Mouse (Mus musculus) gonadal fat pad, adult 2 months (tissue): ENCODE measurements around the gene Nt5m. TPM values are rescaled to one million over a fixed set of nuclear protein-coding genes. Genes with fewer than 3 reads are reported as not detected.
"Not testable (repeated sequence)": the region's sequence is repeated elsewhere in the genome, so short reads cannot be mapped to it uniquely, and the experiment has no call there.

ENCODE experiments used
- DNase-seq: peaks from one replicate; pipeline ENCODE4 v3.0.0-alpha.2; 2012; ENCODE audit warnings: low read depth
- polyA plus RNA-seq: library from polyadenylated mRNA; depleted of rRNA; stranded (reverse); fragments of >200 nt; gene quantifications from 2 replicates; pipeline ENCODE4 v1.2.3, GENCODE M21; 2012; rRNA removed

Nt5m gene
- polyA plus RNA-seq: 30.5 and 39.2 TPM in 2 replicates

GRCm38 (mm10) chr11:59839008-59839458 lies at the start of gene Nt5m:
Gene Nt5m, plus strand, starts transcription at chr11:59839447.
- no peak for DNase-seq

- no peak for DNase-seq
Observed at GRCm38 (mm10) chr11:59793390-59793789, 45.9 kb upstream of the Nt5m start.

GRCm38 (mm10) chr11:59800412-59800811 lies 38.8 kb upstream of the Nt5m start:
- DNase-seq: no peak

GRCm38 (mm10) chr11:59801881-59802280 lies 37.4 kb upstream of the Nt5m start:
- no peak for DNase-seq

- no peak for DNase-seq
Observed at GRCm38 (mm10) chr11:59803516-59803915, 35.7 kb upstream of the Nt5m start.

GRCm38 (mm10) chr11:59804409-59805110 lies 34.7 kb upstream of the Nt5m start:
- no peak for DNase-seq

DNA sequence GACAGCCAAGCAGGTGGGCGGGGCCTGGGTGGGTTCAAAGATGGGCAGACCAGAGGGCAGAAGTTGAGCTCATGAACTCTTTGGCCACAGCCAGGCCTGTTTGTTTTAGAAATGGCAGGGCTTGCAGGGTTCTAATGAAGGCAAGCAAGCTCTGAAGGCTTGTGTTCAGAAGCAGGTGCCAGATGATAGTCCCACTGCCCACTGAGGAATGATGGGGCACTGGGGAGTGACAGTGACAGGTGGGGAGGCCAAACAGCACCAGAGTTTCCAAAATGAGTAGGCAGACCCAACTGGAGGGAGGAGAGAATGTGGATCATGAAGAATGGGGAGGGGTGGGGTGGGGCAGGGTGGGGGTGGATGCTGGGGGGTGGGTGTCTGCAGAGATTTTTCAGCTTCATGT lies 34.0 kb upstream of the Nt5m start:
- DNase-seq: no peak

DNA sequence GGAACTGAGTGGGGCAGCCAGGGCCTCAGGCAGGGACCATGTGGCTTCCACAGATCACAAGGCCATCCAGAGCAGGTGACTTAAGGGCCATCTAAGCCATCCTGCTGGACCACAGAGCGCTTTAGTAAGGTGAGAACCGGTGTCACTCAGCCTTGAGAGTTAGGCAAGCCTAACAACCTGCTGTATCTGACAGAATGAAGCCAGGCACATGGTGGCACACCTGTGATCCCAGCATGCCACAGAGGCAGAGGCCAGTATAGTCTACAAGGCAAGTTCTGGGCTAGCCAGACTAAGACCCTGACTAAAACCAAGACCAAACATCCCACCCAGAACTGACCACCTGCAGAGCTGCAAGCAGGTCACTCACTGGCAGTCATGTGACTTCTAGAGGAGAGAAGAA lies 33.6 kb upstream of the Nt5m start:
- DNase-seq: no peak

DNA sequence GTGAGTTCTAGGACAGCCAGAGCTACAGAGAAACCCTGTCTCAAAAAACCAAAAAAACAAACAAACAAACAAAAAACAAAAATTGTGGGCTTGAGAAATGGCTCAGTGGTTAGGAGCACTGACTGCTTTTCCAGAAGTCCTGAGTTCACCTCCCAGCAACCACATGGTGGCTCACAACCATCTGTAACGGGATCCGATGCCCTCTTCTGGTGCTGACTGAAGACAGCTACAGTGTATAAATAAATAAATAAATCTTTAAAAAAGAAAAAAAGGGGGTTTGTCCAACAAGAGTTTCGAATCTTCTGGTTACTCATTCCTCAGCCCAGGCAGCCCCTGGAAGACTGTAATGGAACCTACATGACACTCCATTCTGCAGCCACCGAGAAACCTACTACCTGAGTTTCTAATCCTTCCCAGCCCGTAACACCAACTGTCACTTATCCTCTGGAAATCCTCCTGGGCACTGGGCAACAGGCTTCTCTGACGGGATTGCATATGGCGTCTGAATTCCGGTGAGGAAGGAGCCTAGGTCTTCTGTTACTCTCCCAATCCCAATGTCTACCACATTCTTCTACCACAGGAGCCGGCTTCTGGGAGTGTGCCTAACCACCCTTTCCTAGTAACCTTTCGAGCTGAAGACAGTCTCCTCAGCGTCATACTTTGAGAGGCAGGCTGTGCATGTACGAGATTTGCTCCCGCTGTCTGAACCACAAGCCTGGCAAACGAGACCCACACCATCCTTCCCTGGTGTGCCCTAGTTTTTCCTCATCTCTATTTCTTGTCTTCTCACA lies 30.9 kb upstream of the Nt5m start:
- DNase-seq: no peak

DNA sequence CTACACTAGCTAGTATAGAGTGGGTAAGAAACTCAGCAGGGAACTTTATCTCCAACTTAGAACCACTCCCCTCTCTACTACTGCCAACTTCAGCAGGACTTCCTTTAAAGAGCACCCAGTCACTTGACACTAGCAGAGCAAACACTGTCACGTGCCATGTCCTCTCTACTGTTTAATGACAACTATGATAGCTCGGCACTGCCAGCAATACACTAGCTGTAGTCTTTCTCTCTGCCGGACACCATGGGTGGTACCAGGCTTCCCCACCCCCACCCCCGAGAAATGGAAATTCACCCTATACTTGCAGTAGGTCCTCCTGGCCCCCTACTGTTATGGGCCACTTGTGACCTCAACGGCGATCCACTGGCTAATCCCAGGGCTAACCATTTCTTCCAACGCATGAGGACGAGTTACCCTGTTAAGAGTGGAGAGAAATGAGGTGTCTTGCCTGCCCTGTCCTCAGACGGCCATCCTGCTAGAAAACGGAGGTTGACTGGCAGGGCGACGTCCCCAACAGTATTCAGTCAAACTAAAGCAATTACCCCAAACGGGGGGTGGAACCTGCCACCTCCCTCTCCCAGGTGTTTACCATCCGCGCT lies 30.1 kb upstream of the Nt5m start:
- no peak for DNase-seq

GRCm38 (mm10) chr11:59809670-59810474 lies 29.4 kb upstream of the Nt5m start, which contains the start of gene Flcn:
Gene Flcn, minus strand, starts transcription at chr11:59810016.
- DNase-seq: no peak

GRCm38 (mm10) chr11:59810480-59811158 lies 28.6 kb upstream of the Nt5m start:
- no peak for DNase-seq

DNA sequence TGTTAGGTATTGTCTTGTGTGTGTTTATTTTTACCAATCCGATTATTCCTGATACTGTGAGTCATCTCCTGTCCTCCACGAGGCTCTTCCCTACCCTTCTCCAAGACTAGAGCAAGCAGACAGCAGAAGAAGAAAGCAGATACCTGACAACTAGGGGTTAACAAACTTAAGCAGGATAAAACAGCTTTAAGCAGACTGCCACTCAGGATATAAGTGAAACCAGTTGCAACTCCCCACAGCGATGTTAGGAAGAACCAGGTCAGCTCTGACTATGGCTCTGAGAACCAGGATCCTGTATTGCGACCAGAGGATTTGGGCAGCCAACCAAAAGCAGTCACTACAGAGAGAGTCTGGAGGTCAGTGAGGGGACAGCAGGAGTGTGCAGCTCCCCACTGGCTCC lies 28.0 kb upstream of the Nt5m start:
- DNase-seq: no peak

GRCm38 (mm10) chr11:59813276-59813675 lies 26.0 kb upstream of the Nt5m start:
- no peak for DNase-seq

GRCm38 (mm10) chr11:59814311-59814710 lies 24.9 kb upstream of the Nt5m start:
- no peak for DNase-seq

DNA sequence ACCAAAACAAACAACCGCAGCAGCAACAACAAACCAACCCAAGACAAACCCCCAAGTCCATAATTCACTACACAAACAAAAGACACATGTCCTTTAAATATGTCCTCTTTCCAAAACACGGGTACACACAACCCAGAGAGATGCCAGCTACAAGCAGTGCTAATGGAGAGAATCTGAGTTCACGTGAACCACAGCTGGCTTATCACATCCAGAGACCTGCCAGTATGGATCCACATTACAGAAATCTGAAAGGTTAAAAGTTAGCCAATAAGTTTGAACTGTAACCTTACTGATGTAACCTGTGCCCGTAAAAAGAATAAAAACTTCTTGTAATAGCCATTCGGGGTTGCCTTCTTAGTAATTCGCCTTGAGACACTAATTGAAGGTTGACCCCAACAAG lies 24.3 kb upstream of the Nt5m start:
- DNase-seq: no peak

DNA sequence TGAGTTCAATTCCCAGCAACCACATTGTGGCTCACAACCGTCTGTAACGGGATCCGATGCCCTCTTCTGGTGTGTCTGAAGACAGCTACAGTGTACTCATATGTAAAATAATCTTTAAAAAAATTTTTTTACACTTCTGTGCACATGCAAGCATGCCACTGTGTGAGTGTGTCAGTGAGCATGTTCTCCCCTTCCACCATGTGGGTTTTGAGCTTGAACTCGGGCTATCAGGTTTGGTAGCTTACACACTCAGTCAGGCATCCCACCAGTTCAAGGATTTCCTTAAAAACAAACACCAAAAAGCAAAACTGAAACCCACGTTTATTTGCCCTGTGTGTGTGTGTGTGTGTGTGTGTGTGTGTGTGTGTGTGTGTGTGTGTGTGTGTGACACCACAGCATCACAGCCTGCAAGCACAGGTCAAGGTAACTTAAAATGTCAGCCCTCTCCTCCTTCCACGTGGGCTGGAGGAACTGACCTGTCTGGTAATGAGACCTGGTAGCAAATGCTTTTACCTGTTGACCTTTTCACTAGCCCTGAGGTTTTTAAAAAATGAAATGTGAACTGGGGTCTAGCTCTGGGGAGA lies 23.7 kb upstream of the Nt5m start:
- DNase-seq: no peak

DNA sequence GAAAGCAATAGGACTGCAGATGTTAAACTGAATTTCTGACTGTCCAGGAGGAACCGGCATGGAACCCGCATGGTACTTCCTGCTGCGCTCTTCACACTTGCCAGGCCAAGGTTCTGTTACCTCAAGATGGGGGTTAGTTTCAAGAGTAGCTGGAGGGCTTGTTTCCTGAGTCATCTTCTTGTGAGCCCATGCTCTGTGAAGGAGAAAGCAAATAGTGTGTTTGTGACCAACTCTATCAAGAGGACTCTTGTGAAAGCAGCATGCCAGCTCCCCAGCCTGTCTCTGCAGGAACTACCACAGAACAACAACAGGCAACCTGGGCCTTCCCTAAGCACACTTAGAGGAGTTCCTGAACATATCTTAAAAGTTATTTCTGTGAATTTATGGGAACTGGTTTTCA lies 21.3 kb upstream of the Nt5m start:
- no peak for DNase-seq

GRCm38 (mm10) chr11:59821625-59822024 lies 17.6 kb upstream of the Nt5m start:
- no peak for DNase-seq

GRCm38 (mm10) chr11:59837789-59838188 lies 1.5 kb upstream of the Nt5m start:
- not testable (repeated sequence) for DNase-seq

GRCm38 (mm10) chr11:59838426-59838825 lies 821 bp upstream of the Nt5m start:
- no peak for DNase-seq
